Mouse (Mus musculus) embryonic fibroblast, embryonic 13.5 days (primary cell): ENCODE measurements at regions not wholly inside any gene's neighbourhood (a gene's known extent, or its start where the extent isn't known, plus 50 kb on each side); places are given as distances from the start of the nearest gene placed in this dataset.

Experiments used
- CTCF ChIP-seq: IDR thresholded peaks from 2 replicates; pipeline ENCODE4 v1.5.1; 2011; ENCODE audit warnings: mild to moderate bottlenecking, control low read depth, low read length, moderate library complexity, borderline replicate concordance; ENCODE audit not compliant: insufficient read depth
- POLR2A ChIP-seq: IDR thresholded peaks from 2 replicates; pipeline ENCODE4 v1.6.1; 2011; ENCODE audit warnings: low read depth, mild to moderate bottlenecking, control low read depth, low read length, moderate library complexity

- TF ChIP-seq CTCF (no peak), POLR2A (no peak)
Observed at GRCm38 (mm10) chr2:78788222-78788621, 79.7 kb upstream of the Ube2e3 start.
